8 mouse cellular contexts compared by ENCODE assay signal in the genomic region with DNA sequence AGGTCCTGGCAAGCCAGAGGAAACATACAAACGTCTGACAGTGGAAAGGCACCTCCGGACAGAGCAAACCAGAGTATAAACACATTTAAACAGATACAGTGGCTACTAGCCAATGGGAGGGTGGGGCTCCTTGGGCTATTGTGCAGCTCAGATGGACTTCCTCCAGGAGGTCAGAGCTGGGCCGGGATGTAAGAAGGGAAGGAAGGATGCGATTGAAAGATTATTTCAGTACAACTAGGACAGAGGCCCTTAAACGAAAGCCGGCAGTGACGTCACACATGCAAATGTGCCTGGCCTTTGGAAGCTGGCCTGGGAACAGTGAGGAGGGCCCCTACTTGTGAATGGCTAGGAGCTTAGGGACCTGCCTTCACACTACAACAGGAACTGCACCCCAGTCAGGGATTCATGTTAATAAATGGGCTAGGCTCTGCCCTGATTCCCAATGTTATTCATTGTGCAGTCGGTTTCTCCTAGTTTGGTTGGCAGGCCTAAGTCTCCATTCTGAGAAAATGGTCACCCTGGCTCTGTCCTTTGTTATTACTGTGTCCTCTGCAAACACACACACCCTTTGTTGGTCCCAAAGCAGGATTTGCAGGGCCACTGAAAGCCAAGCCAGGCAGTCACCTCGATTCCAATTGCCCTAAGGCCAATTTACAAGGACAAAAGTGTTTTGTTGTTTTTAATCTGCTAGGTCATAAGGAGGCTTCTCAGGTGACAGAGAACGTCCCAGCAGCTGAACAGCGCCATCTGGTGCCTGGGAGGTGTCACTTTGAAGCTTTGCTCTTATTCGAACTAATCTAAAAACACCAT. TPM values are rescaled to one million over a fixed set of nuclear protein-coding genes. Genes with fewer than 3 reads are reported as not detected.
A peak's percentile ranks its signal among the peaks of the same experiment; 100 is the strongest.
DNase-seq lines count a peak whose midpoint lies in the region; ATAC-seq and TF ChIP-seq lines count a peak whose summit lies in the region.

No protein-coding gene starts in this region.

- H3K4me2 ChIP-seq in embryonic facial prominence, embryonic 13.5 days: no peak overlapping the region
- H3K4me2 ChIP-seq in kidney, embryonic 14.5 days (replicated peaks; ENCODE audit: low read depth, low read length): no peak overlapping the region
- H3K4me2 ChIP-seq in liver, embryonic 13.5 days: no peak overlapping the region
- H3K4me2 ChIP-seq in neural tube, embryonic 14.5 days (ENCODE audit: low read depth, low read length): no peak overlapping the region

- no peaks in the 10 kb centered on the region for H3K36me3 ChIP-seq in embryonic facial prominence, embryonic 13.5 days
- no peaks in the 10 kb centered on the region for H3K36me3 ChIP-seq in heart, embryonic 10.5 days
- H3K36me3 ChIP-seq in kidney, embryonic 14.5 days (ENCODE audit: control insufficient read depth, insufficient read depth, low read length): no peaks in the 10 kb centered on the region
- H3K36me3 ChIP-seq in liver, embryonic 13.5 days: no peaks in the 10 kb centered on the region
- no peaks in the 10 kb centered on the region for H3K36me3 ChIP-seq in neural tube, embryonic 14.5 days (ENCODE audit: control insufficient read depth, insufficient read depth, low read length)

- H3K4me1 ChIP-seq in bone marrow, adult 2 months (ENCODE audit: control insufficient read depth, insufficient read depth, low read length): no peaks in the 10 kb centered on the region
- H3K4me1 ChIP-seq in embryonic facial prominence, embryonic 13.5 days: peaks cover 4% of the 10 kb centered on the region; the same call in 1 of the 2 replicates
- no peaks in the 10 kb centered on the region for H3K4me1 ChIP-seq in heart, embryonic 10.5 days
- H3K4me1 ChIP-seq in kidney, embryonic 14.5 days (ENCODE audit: control insufficient read depth, insufficient read depth, low read length): no peaks in the 10 kb centered on the region
- peaks cover 6% of the 10 kb centered on the region for H3K4me1 ChIP-seq in liver, embryonic 13.5 days (replicated peaks)
- no peaks in the 10 kb centered on the region for H3K4me1 ChIP-seq in neural tube, embryonic 14.5 days (ENCODE audit: control insufficient read depth, insufficient read depth, low read length)

- H3K9me3 ChIP-seq in embryonic facial prominence, embryonic 13.5 days: no peaks in the 10 kb centered on the region
- no peaks in the 10 kb centered on the region for H3K9me3 ChIP-seq in heart, embryonic 10.5 days
- no peaks in the 10 kb centered on the region for H3K9me3 ChIP-seq in kidney, embryonic 14.5 days (ENCODE audit: control insufficient read depth, low read length)
- no peaks in the 10 kb centered on the region for H3K9me3 ChIP-seq in liver, embryonic 13.5 days (replicated peaks)
- H3K9me3 ChIP-seq in neural tube, embryonic 14.5 days (ENCODE audit: control insufficient read depth, low read length): no peaks in the 10 kb centered on the region

- DNase-seq in ES-CJ7 (ENCODE audit: low read depth, low spot score): peak; percentile 91
- peak; percentile 86 for DNase-seq in heart, embryonic 10.5 days (ENCODE audit: low spot score)
- DNase-seq in liver, embryonic 13.5 days: peak; percentile 24
- DNase-seq in urinary bladder, postnatal 36 days (ENCODE audit: low spot score in 2 of 2): peak; percentile 60 to 76

- peak; percentile 33; the same call in 1 of the 2 replicates for TF ChIP-seq CTCF in bone marrow, adult 2 months (IDR thresholded peaks at IDR 0.05; ENCODE audit: control insufficient read depth, insufficient read depth, low read length)

- WGBS in bone marrow, adult 2 months: 41% methylated on average over 12 of the region's 12 CpGs
- 16% methylated on average over 12 of the region's 12 CpGs for WGBS in embryonic facial prominence, embryonic 13.5 days
- 31% methylated on average over 12 of the region's 12 CpGs for WGBS in heart, embryonic 10.5 days
- 40% methylated on average over 12 of the region's 12 CpGs for WGBS in kidney, embryonic 14.5 days
- 24% methylated on average over 12 of the region's 12 CpGs for WGBS in liver, embryonic 13.5 days (ENCODE audit: insufficient replicate concordance)
- 34% methylated on average over 12 of the region's 12 CpGs for WGBS in neural tube, embryonic 14.5 days

- no peaks in the 10 kb centered on the region for H3K27me3 ChIP-seq in embryonic facial prominence, embryonic 13.5 days
- no peaks in the 10 kb centered on the region for H3K27me3 ChIP-seq in heart, embryonic 10.5 days (ENCODE audit: insufficient read depth, poor library complexity, severe bottlenecking)
- no peaks in the 10 kb centered on the region for H3K27me3 ChIP-seq in kidney, embryonic 14.5 days (ENCODE audit: control insufficient read depth, insufficient read depth, low read length)
- H3K27me3 ChIP-seq in liver, embryonic 13.5 days: no peaks in the 10 kb centered on the region
- no peaks in the 10 kb centered on the region for H3K27me3 ChIP-seq in neural tube, embryonic 14.5 days (ENCODE audit: control insufficient read depth, insufficient read depth, low read length)

- no peak for TF ChIP-seq POLR2A in bone marrow, adult 2 months (IDR thresholded peaks at IDR 0.05; ENCODE audit: borderline replicate concordance, control insufficient read depth, low read depth, low read length)

- no peak overlapping the region for H3K4me3 ChIP-seq in bone marrow, adult 2 months (replicated peaks; ENCODE audit: control insufficient read depth, low read depth, low read length)
- H3K4me3 ChIP-seq in embryonic facial prominence, embryonic 13.5 days: no peak overlapping the region
- no peak overlapping the region for H3K4me3 ChIP-seq in heart, embryonic 10.5 days
- no peak overlapping the region for H3K4me3 ChIP-seq in kidney, embryonic 14.5 days (ENCODE audit: low read length)
- H3K4me3 ChIP-seq in liver, embryonic 13.5 days (replicated peaks): no peak overlapping the region
- no peak overlapping the region for H3K4me3 ChIP-seq in neural tube, embryonic 14.5 days (ENCODE audit: low read depth, low read length)

- ATAC-seq in embryonic facial prominence, embryonic 13.5 days (ENCODE audit: insufficient number of reproducible peaks, insufficient read depth, low FRiP score, low TSS enrichment, low read depth): no peak; the same call in 1 of the 2 replicates
- ATAC-seq in kidney, embryonic 14.5 days (ENCODE audit: low FRiP score, low TSS enrichment): peak; percentile 38; the same call in 1 of the 2 replicates
- peak; percentile 39 for ATAC-seq in liver, embryonic 13.5 days (ENCODE audit: low read depth)
- ATAC-seq in neural tube, embryonic 14.5 days (ENCODE audit: low read depth): peak; percentile 71

- H3K9ac ChIP-seq in embryonic facial prominence, embryonic 13.5 days: no peak overlapping the region
- no peak overlapping the region for H3K9ac ChIP-seq in kidney, embryonic 14.5 days (ENCODE audit: low read depth, low read length)
- no peak overlapping the region for H3K9ac ChIP-seq in liver, embryonic 13.5 days
- H3K9ac ChIP-seq in neural tube, embryonic 14.5 days (replicated peaks; ENCODE audit: low read depth, low read length): no peak overlapping the region

- no peak overlapping the region for H3K27ac ChIP-seq in bone marrow, adult 2 months (ENCODE audit: control insufficient read depth, insufficient read depth, low read depth, low read length, poor library complexity)
- H3K27ac ChIP-seq in embryonic facial prominence, embryonic 13.5 days: peak overlapping the region; percentile 44; the same call in 1 of the 2 replicates
- peak overlapping the region; percentile 73 for H3K27ac ChIP-seq in heart, embryonic 10.5 days
- H3K27ac ChIP-seq in kidney, embryonic 14.5 days (ENCODE audit: low read depth, low read length): peak overlapping the region; percentile 9
- no peak overlapping the region for H3K27ac ChIP-seq in liver, embryonic 13.5 days
- peak overlapping the region; percentile 17; the same call in 1 of the 2 replicates for H3K27ac ChIP-seq in neural tube, embryonic 14.5 days (ENCODE audit: low read depth, low read length)

RNA-seq across cellular contexts. Expression of gene Fermt2, which starts 9.9 kb away (rescaled TPM):
- polyA plus RNA-seq in bone marrow, adult 2 months (2011; ENCODE audit: insufficient read depth, insufficient read length, low replicate concordance, missing spikeins): 4.9 and 19.3 TPM in 2 replicates
- 119 and 127 TPM in 2 replicates for polyA plus RNA-seq in embryonic facial prominence, embryonic 13.5 days (2015; fragmentation: Nextera tagmentation; extraction: Ambion mirVana)
- 175 and 176 TPM in 2 replicates for polyA plus RNA-seq in heart, embryonic 10.5 days (2016; fragmentation: Nextera tagmentation; extraction: Ambion mirVana)
- 147 and 172 TPM in 2 replicates for polyA plus RNA-seq in kidney, embryonic 14.5 days (2014; fragmentation: Nextera tagmentation; extraction: Ambion mirVana)
- polyA plus RNA-seq in liver, embryonic 13.5 days (2015; fragmentation: Nextera tagmentation; extraction: Ambion mirVana): 31.6 and 35.4 TPM in 2 replicates
- polyA plus RNA-seq in neural tube, embryonic 14.5 days (2014; fragmentation: Nextera tagmentation; extraction: Ambion mirVana): 61.1 and 67.9 TPM in 2 replicates

Comparison
In these comparisons a context has a peak if more than half of its experiments do, and no peak if none do; other contexts are left out.
1. DNase-seq: peak in every context shown above with its lines; median percentile 91 in ES-CJ7; 86 in heart, embryonic 10.5 days; 68 in urinary bladder, postnatal 36 days; 24 in liver, embryonic 13.5 days.
2. H3K27ac ChIP-seq: peak in embryonic facial prominence, embryonic 13.5 days (single experiment), heart, embryonic 10.5 days (single experiment), kidney, embryonic 14.5 days (single experiment) and neural tube, embryonic 14.5 days (single experiment); none in bone marrow, adult 2 months (single experiment) and liver, embryonic 13.5 days (single experiment).